Mouse (Mus musculus) kidney, adult 18-20 months (tissue): Measurements from ENCODE around the gene Pfdn4.

Source experiments
- DNase-seq: peaks from one replicate; pipeline ENCODE4 v3.0.0; 2021

Gene Pfdn4

DNA sequence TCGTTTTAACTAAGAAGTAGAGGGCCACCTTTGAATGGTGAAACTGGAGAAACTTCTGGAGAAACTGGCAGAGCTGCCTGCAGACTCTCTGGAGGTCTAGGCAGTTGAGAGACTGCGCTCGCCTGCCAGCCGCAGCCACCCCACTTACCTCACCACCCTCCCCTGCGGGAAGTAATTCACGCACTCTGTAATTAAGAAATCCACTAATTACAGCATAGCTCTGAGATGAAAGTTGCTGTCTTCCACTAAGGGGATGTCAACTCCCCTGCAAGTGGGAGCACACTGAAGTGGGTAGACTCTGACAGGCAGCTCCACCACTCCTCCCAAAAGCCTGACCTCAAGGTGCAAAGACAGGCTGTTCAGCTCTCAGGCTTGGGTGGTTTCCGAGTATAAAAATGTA, 55.9 kb downstream of the Pfdn4 start:
- DNase-seq = no peak

DNA sequence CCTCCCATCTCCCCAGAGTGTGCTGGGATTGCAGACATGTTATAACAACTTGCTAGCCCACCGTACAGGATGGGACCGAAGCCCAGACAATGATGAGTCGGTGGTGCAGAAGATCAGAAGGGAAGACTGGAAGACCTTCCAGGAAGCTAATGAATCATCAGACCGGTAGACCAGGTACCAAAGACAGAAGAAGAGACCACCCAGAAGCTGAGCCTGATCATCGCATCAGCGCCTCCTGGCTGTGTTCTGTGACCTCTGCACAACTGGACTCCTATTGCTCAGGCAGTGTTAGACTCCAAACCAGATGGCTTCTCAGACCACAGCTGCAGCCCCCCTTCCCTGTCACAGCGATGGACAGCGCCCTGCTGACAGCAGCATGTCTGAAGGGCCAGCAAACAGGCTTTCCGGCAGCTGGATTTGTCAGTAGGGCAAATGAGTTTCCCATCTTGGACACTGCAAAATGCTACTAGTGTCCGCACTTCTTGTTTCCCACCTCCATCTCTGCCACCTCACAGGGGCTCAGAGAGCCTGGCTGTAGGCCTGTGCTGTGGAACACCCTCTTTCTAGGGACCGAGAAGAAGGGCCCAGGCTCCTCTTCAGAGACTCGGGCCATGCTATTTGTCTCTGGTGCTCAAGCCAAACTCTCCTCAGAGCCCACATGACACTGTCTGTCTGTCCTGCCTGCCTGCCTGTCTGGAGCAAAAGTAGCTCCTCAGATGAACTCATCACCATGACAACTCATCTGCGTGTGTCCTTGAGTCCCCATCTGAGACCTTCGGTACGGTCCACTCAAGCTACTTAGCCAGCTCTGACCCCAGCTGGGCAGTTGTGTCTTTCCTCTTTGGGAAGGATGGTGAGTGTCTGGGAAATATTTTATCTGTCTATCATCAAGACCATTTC, 68.0 kb downstream of the Pfdn4 start:
- DNase-seq = no peak

DNA sequence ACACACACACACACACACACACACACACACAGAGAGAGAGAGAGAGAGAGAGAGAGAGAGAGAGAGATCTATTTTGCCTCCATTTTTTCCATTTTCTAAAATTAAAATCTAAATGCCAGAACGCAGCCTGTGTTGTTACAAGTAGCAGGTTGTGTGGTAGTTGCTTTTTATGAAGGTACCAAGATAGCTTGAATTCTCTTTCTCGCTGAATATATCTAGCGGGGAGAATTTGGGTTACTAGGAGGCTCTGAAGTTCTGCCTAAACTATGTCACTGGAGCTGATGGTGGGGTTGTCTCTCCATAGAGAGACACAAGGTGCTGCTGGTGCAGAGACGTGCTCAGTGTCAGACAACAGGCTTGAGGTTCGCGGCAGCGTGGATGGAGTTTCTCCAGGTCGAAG, 68.8 kb downstream of the Pfdn4 start:
- no peak for DNase-seq
